Mouse (Mus musculus) frontal cortex, postnatal 14 days (tissue): Measurements from ENCODE around the gene Flt3.

ENCODE experiments used
- DNase-seq, 2 experiments: peaks; one replicate each; pipeline ENCODE4 v3.0.0; 2022; ENCODE audit warnings: low spot score in 2 of 2

The Flt3 gene

GRCm38 (mm10) chr5:147354161-147354780 lies 46.0 kb downstream of the Flt3 start:
- DNase-seq = peak; percentile 32 to 45

- DNase-seq = no peak
These were observed 48.4 kb downstream of the Flt3 start for GRCm38 (mm10) chr5:147351931-147352330.

- no peak for DNase-seq
These were observed 54.3 kb downstream of the Flt3 start for GRCm38 (mm10) chr5:147345981-147346380.

- no peak for DNase-seq
These were observed 56.4 kb downstream of the Flt3 start for GRCm38 (mm10) chr5:147343904-147344303.

- no peak for DNase-seq
These were observed 57.4 kb downstream of the Flt3 start for GRCm38 (mm10) chr5:147342901-147343300.

- DNase-seq = no peak
These were observed 59.4 kb downstream of the Flt3 start for GRCm38 (mm10) chr5:147340741-147341414.

GRCm38 (mm10) chr5:147339560-147339959 lies 60.7 kb downstream of the Flt3 start:
- DNase-seq = no peak

GRCm38 (mm10) chr5:147338967-147339366 lies 61.3 kb downstream of the Flt3 start:
- DNase-seq = no peak

GRCm38 (mm10) chr5:147332711-147333110 lies 67.6 kb downstream of the Flt3 start:
- no peak for DNase-seq

- DNase-seq = peak in 1 of 2 experiments; percentile 37
These were observed 68.7 kb downstream of the Flt3 start for GRCm38 (mm10) chr5:147331547-147331946.

- no peak for DNase-seq
These were observed 70.3 kb downstream of the Flt3 start for GRCm38 (mm10) chr5:147329946-147330345.

GRCm38 (mm10) chr5:147327636-147328035 lies 72.7 kb downstream of the Flt3 start:
- DNase-seq = no peak

GRCm38 (mm10) chr5:147325931-147326330 lies 74.4 kb downstream of the Flt3 start:
- DNase-seq = no peak

- DNase-seq = peak in 1 of 2 experiments; percentile 51
These were observed 76.9 kb downstream of the Flt3 start for GRCm38 (mm10) chr5:147323237-147323917.

- DNase-seq = no peak
These were observed 78.1 kb downstream of the Flt3 start, which contains the start of gene Urad for GRCm38 (mm10) chr5:147322183-147322582. Gene Urad (minus strand): TSS chr5:147322440.

GRCm38 (mm10) chr5:147319653-147320052 lies 80.6 kb downstream of the Flt3 start:
- no peak for DNase-seq

- no peak for DNase-seq
These were observed 82.3 kb downstream of the Flt3 start for GRCm38 (mm10) chr5:147317991-147318390.

- no peak for DNase-seq
These were observed 83.0 kb downstream of the Flt3 start for GRCm38 (mm10) chr5:147317321-147317720.

- no peak for DNase-seq
These were observed 84.7 kb downstream of the Flt3 start for GRCm38 (mm10) chr5:147315432-147316075.

GRCm38 (mm10) chr5:147314646-147315431 lies 85.5 kb downstream of the Flt3 start:
- DNase-seq = no peak
